Mouse (Mus musculus) limb, embryonic 14.5 days (tissue): ENCODE results near the gene Bnip2. TPM values are rescaled to one million over a fixed set of nuclear protein-coding genes. Genes with fewer than 3 reads are reported as not detected.

Source experiments
- ATAC-seq: fragments of 200-750 bp; cut with Nextera tagmentation; 2 replicates; pipeline ENCODE4 v1.8.0; 2017; ENCODE audit warnings: low read depth, moderate number of reproducible peaks, moderate TSS enrichment; ENCODE audit not compliant: low FRiP score
- DNase-seq: peaks from one replicate; pipeline ENCODE4 v3.0.0-alpha.2; 2015; ENCODE audit warnings: low spot score
- H3K27ac ChIP-seq: fragments of 300-500 bp; sonication (generic); replicated peaks from 2 replicates; pipeline ENCODE4 v1.5.1; 2014; ENCODE audit warnings: low read depth, mild to moderate bottlenecking, low read length, moderate library complexity, mixed read lengths
- H3K27me3 ChIP-seq: fragments of 300-500 bp; sonication (generic); 2 replicates; pipeline ENCODE4 v1.6.1; 2014; ENCODE audit warnings: low read length, mixed read lengths; ENCODE audit not compliant: control insufficient read depth, insufficient read depth
- H3K36me3 ChIP-seq: fragments of 300-500 bp; sonication (generic); 2 replicates; pipeline ENCODE4 v1.6.1; 2014; ENCODE audit warnings: mild to moderate bottlenecking, low read length, moderate library complexity, mixed read lengths; ENCODE audit not compliant: control insufficient read depth, insufficient read depth
- H3K4me1 ChIP-seq: fragments of 300-500 bp; sonication (generic); 2 replicates; pipeline ENCODE4 v1.6.1; 2014; ENCODE audit warnings: antibody characterized with exemption, low read length, mixed read lengths; ENCODE audit not compliant: control insufficient read depth, insufficient read depth
- H3K4me2 ChIP-seq: fragments of 300-500 bp; sonication (generic); replicated peaks from 2 replicates; pipeline ENCODE4 v1.6.1; 2014; ENCODE audit warnings: low read depth, mild to moderate bottlenecking, low read length, moderate library complexity; ENCODE audit not compliant: severe bottlenecking
- H3K4me3 ChIP-seq: fragments of 300-500 bp; sonication (generic); replicated peaks from 2 replicates; pipeline ENCODE4 v1.5.1; 2014; ENCODE audit warnings: low read length
- H3K9ac ChIP-seq: fragments of 300-500 bp; sonication (generic); 2 replicates; pipeline ENCODE4 v1.6.1; 2014; ENCODE audit warnings: mild to moderate bottlenecking, low read depth, low read length, moderate library complexity; ENCODE audit not compliant: severe bottlenecking
- H3K9me3 ChIP-seq: fragments of 300-500 bp; sonication (generic); 2 replicates; pipeline ENCODE4 v1.6.1; 2016; ENCODE audit warnings: low read length; ENCODE audit not compliant: control insufficient read depth
- POLR2A ChIP-seq: fragments of 200-500 bp; IDR thresholded peaks from 2 replicates; pipeline ENCODE4 v1.8.0; 2012; ENCODE audit warnings: inconsistent platforms, mild to moderate bottlenecking, moderate library complexity, borderline replicate concordance; ENCODE audit not compliant: insufficient read depth, insufficient read length; ENCODE audit errors: extremely low read depth
- WGBS: fragments of 180-500 bp; shearing (Covaris S2); extraction: QIAGEN DNeasy Blood & Tissue Kit; methylation state at CpG from one replicate; pipeline ENCODE4 v1.1.7; 2014; 5-methylcytosine and 5-hydroxymethylcytosine counted together
- polyA plus RNA-seq, 2 experiments: library from polyadenylated mRNA; depleted of rRNA in 1 of 2; stranded (reverse) in 1 of 2; unstranded in 1 of 2; fragments of >200 nt; fragmentation: Nextera tagmentation in 1 of 2; extraction: Ambion mirVana in 1 of 2; gene quantifications; 2 replicates each; pipeline versions ENCODE4 v1.2.1 to v1.2.3; 2012 to 2014

Bnip2 gene
- polyA plus RNA-seq, 2 experiments = 83.8 to 118 TPM

GRCm38 (mm10) chr9:69988706-69989302 is 462 bp upstream of the Bnip2 start:
- Histone ChIP-seq H3K27ac (peak overlapping the region; percentile 94), H3K36me3 (peaks cover 7% of the 10 kb centered on the region), H3K4me3 (peak overlapping the region; percentile 99), H3K4me2 (peak overlapping the region; percentile 49), H3K27me3 (no peaks in the 10 kb centered on the region), H3K4me1 (peaks cover 15% of the 10 kb centered on the region), H3K9me3 (no peaks in the 10 kb centered on the region), H3K9ac (peak overlapping the region; percentile 98)
- DNase-seq (no peak), ATAC-seq (peak; percentile 24; the same call in 1 of the 2 replicates)
- no peak for TF ChIP-seq POLR2A
- 33% methylated on average over 16 of the region's 16 CpGs for WGBS

- H3K36me3 ChIP-seq = peaks cover 17% of the 10 kb centered on the region
- peak overlapping the region; percentile 72 for H3K4me2 ChIP-seq
- no peaks in the 10 kb centered on the region for H3K9me3 ChIP-seq
- 15% methylated on average over 5 of the region's 5 CpGs for WGBS
- no peak for TF ChIP-seq POLR2A
- peak overlapping the region; percentile 98 for H3K9ac ChIP-seq
- peaks cover 15% of the 10 kb centered on the region for H3K4me1 ChIP-seq
- H3K27me3 ChIP-seq = no peaks in the 10 kb centered on the region
- no peak overlapping the region for H3K27ac ChIP-seq
- DNase-seq (no peak), ATAC-seq (no peak)
- peak overlapping the region; percentile 99 for H3K4me3 ChIP-seq
These were observed 1.1 kb downstream of the Bnip2 start for GRCm38 (mm10) chr9:69990346-69990745.

GRCm38 (mm10) chr9:69992841-69993277 is 3.6 kb downstream of the Bnip2 start:
- Histone ChIP-seq H3K9me3 (no peaks in the 10 kb centered on the region), H3K9ac (peak overlapping the region; percentile 28; the same call in 1 of the 2 replicates), H3K36me3 (peaks cover 36% of the 10 kb centered on the region), H3K27me3 (no peaks in the 10 kb centered on the region), H3K27ac (no peak overlapping the region), H3K4me2 (no peak overlapping the region), H3K4me1 (peaks cover 15% of the 10 kb centered on the region), H3K4me3 (no peak overlapping the region)
- no peak for ATAC-seq
- DNase-seq = no peak
- TF ChIP-seq POLR2A = no peak
- WGBS = 76% methylated on average over 5 of the region's 5 CpGs

- DNase-seq = no peak
- no peak overlapping the region for H3K4me3 ChIP-seq
- TF ChIP-seq POLR2A = no peak
- H3K27me3 ChIP-seq = no peaks in the 10 kb centered on the region
- no peak overlapping the region for H3K27ac ChIP-seq
- H3K4me2 ChIP-seq = no peak overlapping the region
- no peak overlapping the region; the same call in 1 of the 2 replicates for H3K9ac ChIP-seq
- H3K4me1 ChIP-seq = peaks cover 14% of the 10 kb centered on the region
- H3K9me3 ChIP-seq = no peaks in the 10 kb centered on the region
- H3K36me3 ChIP-seq = peaks cover 40% of the 10 kb centered on the region
- WGBS = 84% methylated on average over 1 of the region's 1 CpGs
- no peak for ATAC-seq
These were observed 4.2 kb downstream of the Bnip2 start for GRCm38 (mm10) chr9:69993479-69993878.

- H3K27ac ChIP-seq = no peak overlapping the region
- H3K9me3 ChIP-seq = no peaks in the 10 kb centered on the region
- H3K9ac ChIP-seq = no peak overlapping the region
- ATAC-seq = no peak
- no peak for DNase-seq
- no peaks in the 10 kb centered on the region for H3K27me3 ChIP-seq
- no peak for TF ChIP-seq POLR2A
- no peak overlapping the region for H3K4me3 ChIP-seq
- H3K36me3 ChIP-seq = peaks cover 51% of the 10 kb centered on the region
- H3K4me1 ChIP-seq = peaks cover 10% of the 10 kb centered on the region
- H3K4me2 ChIP-seq = no peak overlapping the region
- 92% methylated on average over 5 of the region's 5 CpGs for WGBS
These were observed 5.3 kb downstream of the Bnip2 start for GRCm38 (mm10) chr9:69994547-69994946.

- H3K9ac ChIP-seq = no peak overlapping the region
- no peaks in the 10 kb centered on the region for H3K4me1 ChIP-seq
- DNase-seq = no peak
- no peak for TF ChIP-seq POLR2A
- WGBS = 77% methylated on average over 1 of the region's 1 CpGs
- H3K4me3 ChIP-seq = no peak overlapping the region
- no peaks in the 10 kb centered on the region for H3K9me3 ChIP-seq
- no peak overlapping the region for H3K4me2 ChIP-seq
- ATAC-seq = no peak
- H3K27ac ChIP-seq = no peak overlapping the region
- peaks cover 88% of the 10 kb centered on the region for H3K36me3 ChIP-seq
- H3K27me3 ChIP-seq = no peaks in the 10 kb centered on the region
These were observed 10.1 kb downstream of the Bnip2 start for GRCm38 (mm10) chr9:69999318-69999717.
